Mouse (Mus musculus) myocyte (in vitro differentiated cells): ENCODE results near the gene Ank2. TPM values are rescaled to one million over a fixed set of nuclear protein-coding genes. Genes with fewer than 3 reads are reported as not detected.

Experiments
- H3K27me3 ChIP-seq: one replicate; pipeline ENCODE4 v1.6.1; 2011; ENCODE audit not compliant: control insufficient read depth, insufficient read depth, insufficient read length
- H3K36me3 ChIP-seq: one replicate; pipeline ENCODE4 v1.6.1; 2011; ENCODE audit not compliant: control insufficient read depth, insufficient read depth
- H3K4me2 ChIP-seq: one replicate; pipeline ENCODE4 v1.6.1; 2011; ENCODE audit warnings: low read depth, control low read depth
- H3K4me3 ChIP-seq: one replicate; pipeline ENCODE4 v1.5.1; 2011; ENCODE audit warnings: mild to moderate bottlenecking, control low read depth, moderate library complexity
- H3K79me2 ChIP-seq: one replicate; pipeline ENCODE4 v1.6.1; 2011; ENCODE audit not compliant: control insufficient read depth, insufficient read depth
- H3ac ChIP-seq: one replicate; pipeline ENCODE4 v1.6.1; 2011; ENCODE audit not compliant: control insufficient read depth, insufficient read length
- CEBPB ChIP-seq: IDR thresholded peaks from 2 replicates; pipeline ENCODE4 v1.6.1; 2011; ENCODE audit warnings: mild to moderate bottlenecking, moderate library complexity; ENCODE audit not compliant: poor library complexity, insufficient read depth, severe bottlenecking
- E2F4 ChIP-seq: IDR thresholded peaks from one replicate; pipeline ENCODE4 v1.6.1; 2011; ENCODE audit warnings: mild to moderate bottlenecking, control low read depth, moderate library complexity; ENCODE audit not compliant: insufficient read depth
- MAX ChIP-seq: IDR thresholded peaks from one replicate; pipeline ENCODE4 v1.6.1; 2011; ENCODE audit warnings: low read depth, mild to moderate bottlenecking, control low read depth
- MYOD1 ChIP-seq, 3 experiments: IDR thresholded peaks; one replicate each; pipeline ENCODE4 v1.6.1; 2011; ENCODE audit warnings: control low read depth in 2 of 3, low read depth in 2 of 3, mild to moderate bottlenecking in 2 of 3, moderate library complexity in 1 of 3; ENCODE audit not compliant: insufficient read length in 2 of 3, control insufficient read depth in 1 of 3
- MYOG ChIP-seq, 3 experiments: IDR thresholded peaks; one replicate each; pipeline ENCODE4 v1.6.1; 2011; ENCODE audit warnings: control low read depth in 2 of 3, low read depth in 2 of 3, mild to moderate bottlenecking in 2 of 3; ENCODE audit not compliant: insufficient read length in 2 of 3, control insufficient read depth in 1 of 3, insufficient read depth in 1 of 3
- POLR2A ChIP-seq: IDR thresholded peaks from one replicate; pipeline ENCODE4 v1.6.1; 2011; ENCODE audit warnings: low read depth, mild to moderate bottlenecking, control low read depth, moderate library complexity; ENCODE audit not compliant: insufficient read length
- POLR2AphosphoS2 ChIP-seq: IDR thresholded peaks from one replicate; pipeline ENCODE4 v1.6.1; 2011; ENCODE audit warnings: low read depth, control low read depth; ENCODE audit not compliant: insufficient read length
- REST ChIP-seq: IDR thresholded peaks from one replicate; pipeline ENCODE4 v1.6.1; 2011; ENCODE audit warnings: mild to moderate bottlenecking, control low read depth, moderate library complexity; ENCODE audit not compliant: insufficient read depth, insufficient read length
- SRF ChIP-seq: IDR thresholded peaks from one replicate; pipeline ENCODE4 v1.6.1; 2011; ENCODE audit warnings: low read depth; ENCODE audit not compliant: control insufficient read depth, insufficient read length
- TCF12 ChIP-seq: IDR thresholded peaks from one replicate; pipeline ENCODE4 v1.6.1; 2011; ENCODE audit warnings: mild to moderate bottlenecking, control low read depth; ENCODE audit not compliant: poor library complexity, insufficient read depth, severe bottlenecking
- TCF3 ChIP-seq: IDR thresholded peaks from one replicate; pipeline ENCODE4 v1.6.1; 2011; ENCODE audit warnings: low read depth, control low read depth; ENCODE audit not compliant: insufficient read length
- USF1 ChIP-seq: IDR thresholded peaks from one replicate; pipeline ENCODE4 v1.6.1; 2011; ENCODE audit warnings: low read depth, mild to moderate bottlenecking, control low read depth, moderate library complexity
- polyA plus RNA-seq: library from polyadenylated mRNA; unstranded; fragments of >200 nt; fragmentation: generic; extraction: Trizol; gene quantifications from one replicate; pipeline ENCODE4 v1.2.1, GENCODE M21; 2012; ENCODE audit warnings: missing spikeins

The Ank2 gene
- polyA plus RNA-seq, 1 experiment: 20.2 TPM

GRCm38 (mm10) chr3:126968721-126969120 lies 530.4 kb downstream of the Ank2 start:
- TF ChIP-seq POLR2A (no peak), REST (no peak), CEBPB (no peak), MYOD1 (IDR thresholded peaks at IDR 0.05; ENCODE audit: control insufficient read depth in 1 of 3, insufficient read length in 2 of 3, low read depth in 2 of 3) (no peak), TCF3 (no peak), POLR2AphosphoS2 (no peak), E2F4 (no peak), USF1 (no peak)
- Histone ChIP-seq H3K27me3 (no peaks in the 10 kb centered on the region), H3K4me2 (no peak overlapping the region)

GRCm38 (mm10) chr3:126965767-126966166 lies 533.4 kb downstream of the Ank2 start:
- H3ac ChIP-seq: no peak overlapping the region
- no peaks in the 10 kb centered on the region for H3K27me3 ChIP-seq
- TF ChIP-seq E2F4: no peak
- TF ChIP-seq POLR2A: no peak
- no peak for TF ChIP-seq SRF
- TF ChIP-seq USF1: no peak
- TF ChIP-seq MYOG (IDR thresholded peaks at IDR 0.05; ENCODE audit: control insufficient read depth in 1 of 3, insufficient read depth in 1 of 3, insufficient read length in 2 of 3, low read depth in 2 of 3): no peak
- no peak for TF ChIP-seq TCF12
- no peak for TF ChIP-seq TCF3
- no peak for TF ChIP-seq POLR2AphosphoS2
- TF ChIP-seq REST: no peak
- TF ChIP-seq CEBPB: no peak
- no peak for TF ChIP-seq MAX
- no peak for TF ChIP-seq MYOD1 (IDR thresholded peaks at IDR 0.05; ENCODE audit: control insufficient read depth in 1 of 3, insufficient read length in 2 of 3, low read depth in 2 of 3)
- H3K79me2 ChIP-seq: no peaks in the 10 kb centered on the region
- H3K36me3 ChIP-seq: no peaks in the 10 kb centered on the region
- no peak overlapping the region for H3K4me2 ChIP-seq
- H3K4me3 ChIP-seq: no peak overlapping the region

More at GRCm38 (mm10) chr3:126968721-126969120, 530.4 kb downstream of the Ank2 start:
- Histone ChIP-seq H3K4me3 (no peak overlapping the region), H3K36me3 (no peaks in the 10 kb centered on the region), H3ac (no peak overlapping the region), H3K79me2 (no peaks in the 10 kb centered on the region)

GRCm38 (mm10) chr3:126962326-126962725 lies 536.8 kb downstream of the Ank2 start:
- no peak for TF ChIP-seq POLR2AphosphoS2
- no peak for TF ChIP-seq POLR2A
- TF ChIP-seq CEBPB: no peak
- no peak for TF ChIP-seq REST
- no peak for TF ChIP-seq TCF12
- no peak for TF ChIP-seq SRF
- TF ChIP-seq TCF3: no peak
- TF ChIP-seq MYOG (IDR thresholded peaks at IDR 0.05; ENCODE audit: control insufficient read depth in 1 of 3, insufficient read depth in 1 of 3, insufficient read length in 2 of 3, low read depth in 2 of 3): no peak
- TF ChIP-seq USF1: no peak
- no peak for TF ChIP-seq E2F4
- TF ChIP-seq MYOD1 (IDR thresholded peaks at IDR 0.05; ENCODE audit: control insufficient read depth in 1 of 3, insufficient read length in 2 of 3, low read depth in 2 of 3): no peak
- H3K27me3 ChIP-seq: no peaks in the 10 kb centered on the region
- H3K4me3 ChIP-seq: no peak overlapping the region
- H3K79me2 ChIP-seq: no peaks in the 10 kb centered on the region
- H3ac ChIP-seq: no peak overlapping the region
- no peak overlapping the region for H3K4me2 ChIP-seq
- H3K36me3 ChIP-seq: no peaks in the 10 kb centered on the region

DNA sequence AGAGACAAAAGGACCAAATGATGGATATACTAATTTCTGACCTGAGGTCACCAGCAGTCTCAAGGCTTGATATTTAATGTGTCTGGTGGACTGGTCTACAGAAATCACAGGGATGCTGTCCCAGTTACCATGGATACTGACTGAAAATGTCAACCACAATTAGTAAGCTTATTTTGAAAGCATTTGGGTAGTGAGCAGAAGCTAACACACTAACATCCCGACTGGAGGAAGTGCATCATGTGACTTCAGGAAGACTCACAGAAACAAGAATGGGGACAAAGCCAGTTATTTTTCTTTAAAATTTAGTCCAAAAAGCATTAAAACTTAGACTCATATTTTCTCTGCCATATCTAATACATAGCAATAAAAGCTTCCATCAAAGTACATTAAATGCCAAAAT lies 546.5 kb downstream of the Ank2 start:
- Histone ChIP-seq H3K36me3 (peaks cover 14% of the 10 kb centered on the region), H3K79me2 (no peaks in the 10 kb centered on the region), H3K4me2 (no peak overlapping the region), H3K4me3 (no peak overlapping the region), H3K27me3 (no peaks in the 10 kb centered on the region), H3ac (no peak overlapping the region)
- TF ChIP-seq MYOG (IDR thresholded peaks at IDR 0.05; ENCODE audit: control insufficient read depth in 1 of 3, insufficient read depth in 1 of 3, insufficient read length in 2 of 3, low read depth in 2 of 3) (no peak), USF1 (peak; percentile 36), TCF12 (no peak)

- no peak overlapping the region for H3ac ChIP-seq
- TF ChIP-seq POLR2AphosphoS2: no peak
- TF ChIP-seq SRF: no peak
- TF ChIP-seq CEBPB: no peak
- no peak for TF ChIP-seq MYOG (IDR thresholded peaks at IDR 0.05; ENCODE audit: control insufficient read depth in 1 of 3, insufficient read depth in 1 of 3, insufficient read length in 2 of 3, low read depth in 2 of 3)
- no peak for TF ChIP-seq USF1
- no peak for TF ChIP-seq POLR2A
- no peaks in the 10 kb centered on the region for H3K36me3 ChIP-seq
Observed at GRCm38 (mm10) chr3:126946591-126946990, 552.6 kb downstream of the Ank2 start.

More at GRCm38 (mm10) chr3:126946591-126946990, 552.6 kb downstream of the Ank2 start:
- Histone ChIP-seq H3K4me2 (no peak overlapping the region), H3K27me3 (no peaks in the 10 kb centered on the region), H3K4me3 (no peak overlapping the region), H3K79me2 (no peaks in the 10 kb centered on the region)
